Mouse (Mus musculus): ENCODE results near the gene Arhgef38.
A peak's percentile ranks its signal among the peaks of the same experiment; 100 is the strongest.

Arhgef38 gene

GRCm38 (mm10) chr3:133094305-133094704 lies 140.4 kb downstream of the Arhgef38 start:
- no peak for DNase-seq (ENCODE audit: low read depth in 1 of 2, low spot score in 2 of 2)

DNA sequence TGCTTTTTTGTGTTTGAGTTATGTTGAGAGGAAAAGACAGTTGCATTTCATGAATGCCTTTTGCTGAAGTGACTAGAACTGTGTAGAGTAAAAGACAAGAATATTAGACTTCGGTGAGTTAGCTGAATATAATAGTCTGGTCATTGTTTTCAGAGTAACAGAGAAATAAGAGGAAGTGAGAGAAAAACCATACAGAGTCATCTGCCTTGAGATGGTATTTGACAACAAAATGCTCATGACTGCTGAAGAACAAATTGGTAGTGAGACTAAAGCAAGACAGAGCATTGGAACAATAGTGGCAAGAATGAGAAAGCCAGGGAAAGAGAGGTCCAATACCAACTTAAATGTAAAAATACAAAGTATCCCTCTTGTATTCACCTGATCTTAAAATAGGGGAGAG lies 141.8 kb downstream of the Arhgef38 start:
- no peak for DNase-seq (ENCODE audit: low read depth in 1 of 2, low spot score in 2 of 2)

DNA sequence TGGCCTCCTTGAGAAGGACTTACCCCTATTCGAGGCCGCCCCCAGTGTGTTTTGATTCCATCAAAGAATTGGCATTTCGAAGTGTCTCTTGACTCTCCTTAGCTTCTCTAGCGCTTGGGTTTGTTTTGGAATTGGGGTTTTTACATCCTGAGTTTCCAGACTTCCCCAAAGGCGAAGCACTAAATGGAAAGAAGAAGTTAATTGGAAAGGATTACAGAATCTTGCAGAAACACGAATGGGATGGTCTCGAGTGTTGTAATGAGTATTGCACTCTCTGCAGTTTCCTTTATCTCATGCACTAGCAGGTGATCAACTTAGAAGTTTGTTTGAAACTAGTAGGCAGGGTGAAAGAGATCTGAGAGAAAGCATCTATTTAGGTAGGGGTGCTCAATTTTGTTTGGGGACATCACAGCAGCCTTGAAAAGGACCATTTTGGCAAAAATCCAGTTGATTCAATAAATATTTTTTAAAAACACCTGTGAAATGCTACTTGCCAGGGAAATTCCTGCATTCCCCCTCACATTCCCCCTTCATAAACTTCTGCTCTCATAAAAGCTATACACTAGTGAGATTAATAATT lies 142.4 kb downstream of the Arhgef38 start:
- no peak for DNase-seq (ENCODE audit: low read depth in 1 of 2, low spot score in 2 of 2)

GRCm38 (mm10) chr3:133091664-133092273 lies 143.0 kb downstream of the Arhgef38 start, which contains the start of the genes Ints12 and Gstcd:
Ints12 (plus strand) TSS chr3:133091840.
Gstcd (minus strand) TSS chr3:133092033.
- peak; percentile 76 to 87 for DNase-seq (ENCODE audit: low read depth in 1 of 2, low spot score in 2 of 2)

- DNase-seq (ENCODE audit: low read depth in 1 of 2, low spot score in 2 of 2) = no peak
Observed at GRCm38 (mm10) chr3:133091121-133091663, 143.6 kb downstream of the Arhgef38 start.

DNA sequence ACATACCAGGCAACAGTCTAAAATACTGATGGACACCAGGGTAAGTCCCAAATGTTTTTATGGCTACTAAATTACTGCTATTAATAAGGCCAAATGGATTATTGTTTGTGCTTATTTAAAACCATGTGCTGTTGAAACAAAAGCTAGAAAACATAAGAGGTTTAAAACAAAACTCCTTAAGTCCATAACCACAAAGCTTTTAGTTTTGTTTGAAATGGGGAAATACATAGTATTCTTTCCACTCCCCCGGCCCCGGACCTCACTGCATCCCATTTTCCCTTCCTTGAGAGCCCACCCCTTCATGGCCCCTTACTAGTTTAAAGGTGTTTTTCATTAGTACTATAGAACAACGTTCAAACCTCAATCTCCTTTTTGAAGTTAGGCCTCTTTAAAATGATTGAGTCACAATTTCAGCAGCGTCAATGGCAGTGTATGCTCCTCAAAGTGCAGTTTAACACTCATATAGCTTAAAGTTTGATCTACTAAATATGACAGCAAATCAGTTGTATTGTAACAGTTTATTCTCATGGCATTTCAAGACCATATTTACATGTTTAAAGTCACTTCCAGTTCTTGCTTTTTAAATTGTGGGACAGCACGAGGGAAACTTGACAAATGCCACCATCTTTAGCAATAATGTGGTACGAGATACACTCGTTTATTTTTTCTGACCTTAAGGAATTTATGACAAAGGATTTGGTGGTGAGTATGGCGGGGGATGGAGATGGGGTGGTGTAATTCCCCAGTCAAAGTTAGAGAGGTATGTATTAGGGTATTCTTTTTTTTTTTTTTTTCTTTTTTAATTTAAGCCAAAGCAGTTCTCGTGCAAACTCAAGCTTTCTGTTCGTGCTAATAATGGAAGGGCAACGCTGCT lies 144.3 kb downstream of the Arhgef38 start:
- no peak for DNase-seq (ENCODE audit: low read depth in 1 of 2, low spot score in 2 of 2)

DNA sequence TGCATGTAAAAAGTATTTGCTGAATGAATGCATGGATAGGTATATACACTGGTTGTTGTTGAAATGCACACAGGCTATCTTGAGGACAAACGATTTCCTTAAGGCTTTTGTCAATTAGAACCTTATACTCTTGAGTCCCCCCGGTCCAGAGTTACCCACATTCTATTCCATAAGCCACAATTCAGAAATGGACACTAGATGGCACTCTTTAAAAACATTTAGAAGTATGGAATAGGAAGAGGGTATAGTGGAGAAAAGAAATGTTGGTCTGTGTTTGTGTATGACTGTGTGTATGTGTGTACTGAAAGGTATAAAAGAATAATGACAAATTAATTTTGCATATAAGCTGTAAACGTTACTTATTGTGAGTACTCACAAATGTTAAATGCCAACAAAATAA lies 148.9 kb downstream of the Arhgef38 start:
- DNase-seq (ENCODE audit: low read depth in 1 of 2, low spot score in 2 of 2) = no peak

GRCm38 (mm10) chr3:133082736-133083135 lies 152.0 kb downstream of the Arhgef38 start:
- no peak for DNase-seq (ENCODE audit: low read depth in 1 of 2, low spot score in 2 of 2)

- DNase-seq (ENCODE audit: low read depth in 1 of 2, low spot score in 2 of 2) = no peak
Observed at GRCm38 (mm10) chr3:133075560-133075959, 159.2 kb downstream of the Arhgef38 start.
